Mouse (Mus musculus) MEL (cell line): Measurements from ENCODE around the gene Rsph1. TPM values are rescaled to one million over a fixed set of nuclear protein-coding genes. Genes with fewer than 3 reads are reported as not detected.

Experiments
- DNase-seq: peaks from one replicate; pipeline ENCODE4 v3.0.0; 2011; ENCODE audit warnings: low read depth, low spot score
- H3K27ac ChIP-seq: 2 replicates; pipeline ENCODE4 v1.5.1; 2012; ENCODE audit warnings: low read depth, mild to moderate bottlenecking, control low read depth, low read length, moderate library complexity; ENCODE audit not compliant: control insufficient read depth
- H3K27me3 ChIP-seq, 2 experiments: fragments of 150-350 bp in 1 of 2; sonication (generic) in 1 of 2; 2 replicates each; pipeline ENCODE4 v1.6.1; 2012; ENCODE audit warnings: low read length in 2 of 2, mild to moderate bottlenecking in 2 of 2, improper control_type of control experiment in 1 of 2, moderate library complexity in 1 of 2; ENCODE audit not compliant: insufficient read depth in 2 of 2, control insufficient read depth in 1 of 2
- H3K36me3 ChIP-seq, 2 experiments: 2 replicates each; pipeline ENCODE4 v1.6.1; 2012 to 2014; ENCODE audit warnings: low read length in 2 of 2, improper control_type of control experiment in 1 of 2, inconsistent platforms in 1 of 2, mild to moderate bottlenecking in 1 of 2; ENCODE audit not compliant: insufficient read depth in 2 of 2, control insufficient read depth in 1 of 2
- H3K4me1 ChIP-seq, 2 experiments: fragments of 150-350 bp in 1 of 2; sonication (generic) in 1 of 2; 2 replicates each; pipeline ENCODE4 v1.6.1; 2012; ENCODE audit warnings: low read length in 2 of 2, improper control_type of control experiment in 1 of 2, mild to moderate bottlenecking in 1 of 2; ENCODE audit not compliant: insufficient read depth in 2 of 2, control insufficient read depth in 1 of 2
- H3K4me3 ChIP-seq, 2 experiments: fragments of 150-350 bp in 1 of 2; sonication (generic) in 1 of 2; 2 replicates each; pipeline ENCODE4 v1.5.1; 2012; ENCODE audit warnings: low read depth in 2 of 2, low read length in 2 of 2, mild to moderate bottlenecking in 2 of 2, moderate library complexity in 2 of 2, control low read depth in 1 of 2, improper control_type of control experiment in 1 of 2; ENCODE audit not compliant: control insufficient read depth in 1 of 2, insufficient read depth in 1 of 2
- H3K79me2 ChIP-seq: 2 replicates; pipeline ENCODE4 v1.6.1; 2012; ENCODE audit warnings: mild to moderate bottlenecking, low read length, moderate library complexity; ENCODE audit not compliant: control insufficient read depth, poor library complexity, insufficient read depth
- H3K9ac ChIP-seq: 2 replicates; pipeline ENCODE4 v1.6.1; 2012; ENCODE audit warnings: low read depth, mild to moderate bottlenecking, control low read depth, low read length, moderate library complexity; ENCODE audit not compliant: control insufficient read depth, poor library complexity, severe bottlenecking
- H3K9me3 ChIP-seq: fragments of 150-350 bp; sonication (generic); replicated peaks from 2 replicates; pipeline ENCODE4 v1.6.1; 2012; ENCODE audit warnings: mild to moderate bottlenecking, low read length, improper control_type of control experiment, moderate library complexity; ENCODE audit not compliant: insufficient read depth
- CHD1 ChIP-seq: IDR thresholded peaks from 2 replicates; pipeline ENCODE4 v1.6.1; 2012; ENCODE audit warnings: low read depth, mild to moderate bottlenecking, inconsistent platforms, low read length, improper control_type of control experiment
- CTCF ChIP-seq, 3 experiments: IDR thresholded peaks in 2 of 3; conservative IDR thresholded peaks in 1 of 3; 2 replicates each; pipeline ENCODE4 v1.5.1; 2011 to 2012; ENCODE audit warnings: low read length in 3 of 3, low read depth in 2 of 3, mild to moderate bottlenecking in 2 of 3, improper control_type of control experiment in 1 of 3, inconsistent platforms in 1 of 3, mixed read lengths in 1 of 3, moderate library complexity in 1 of 3; ENCODE audit not compliant: control insufficient read depth in 1 of 3, insufficient read depth in 1 of 3, poor library complexity in 1 of 3, severe bottlenecking in 1 of 3
- ELF1 ChIP-seq: IDR thresholded peaks from 2 replicates; pipeline ENCODE4 v1.6.1; 2014; ENCODE audit warnings: low read depth, mild to moderate bottlenecking, inconsistent platforms, low read length, improper control_type of control experiment, moderate library complexity
- EP300 ChIP-seq, 2 experiments: IDR thresholded peaks; 2 replicates each; pipeline ENCODE4 v1.6.1; 2011; ENCODE audit warnings: improper control_type of control experiment in 2 of 2, low read length in 2 of 2, low read depth in 1 of 2, mild to moderate bottlenecking in 1 of 2
- ETS1 ChIP-seq: IDR thresholded peaks from 2 replicates; pipeline ENCODE4 v1.6.1; 2012; ENCODE audit warnings: low read depth, mild to moderate bottlenecking, inconsistent platforms, low read length, improper control_type of control experiment, moderate library complexity
- MAFK ChIP-seq: IDR thresholded peaks from 2 replicates; pipeline ENCODE4 v1.6.1; 2011; ENCODE audit warnings: low read depth, mild to moderate bottlenecking, low read length, improper control_type of control experiment, borderline replicate concordance
- MEF2A ChIP-seq: IDR thresholded peaks from 2 replicates; pipeline ENCODE4 v1.6.1; 2014; ENCODE audit warnings: low read depth, mild to moderate bottlenecking, inconsistent platforms, low read length, improper control_type of control experiment; ENCODE audit not compliant: poor library complexity, insufficient replicate concordance, severe bottlenecking; ENCODE audit errors: extremely low read depth
- MXI1 ChIP-seq: IDR thresholded peaks from 2 replicates; pipeline ENCODE4 v1.6.1; 2011; ENCODE audit warnings: mild to moderate bottlenecking, low read depth, low read length, improper control_type of control experiment
- NRF1 ChIP-seq: IDR thresholded peaks from 2 replicates; pipeline ENCODE4 v1.6.1; 2014; ENCODE audit warnings: low read depth, mild to moderate bottlenecking, inconsistent platforms, low read length, improper control_type of control experiment, moderate library complexity; ENCODE audit not compliant: poor library complexity, insufficient read depth, severe bottlenecking
- POLR2AphosphoS2 ChIP-seq: IDR thresholded peaks from 2 replicates; pipeline ENCODE4 v1.6.1; 2011; ENCODE audit warnings: low read length, improper control_type of control experiment
- POLR2AphosphoS5 ChIP-seq: IDR thresholded peaks from 2 replicates; pipeline ENCODE4 v1.6.1; 2012; ENCODE audit warnings: low read depth, borderline replicate concordance, mild to moderate bottlenecking, inconsistent platforms, low read length, moderate library complexity, mixed read lengths
- SMC3 ChIP-seq: IDR thresholded peaks from 2 replicates; pipeline ENCODE4 v1.6.1; 2011; ENCODE audit warnings: low read depth, low read length, improper control_type of control experiment
- UBTF ChIP-seq: IDR thresholded peaks from 2 replicates; pipeline ENCODE4 v1.6.1; 2012; ENCODE audit warnings: low read depth, mild to moderate bottlenecking, inconsistent platforms, low read length, improper control_type of control experiment, moderate library complexity, borderline replicate concordance; ENCODE audit not compliant: insufficient read depth
- USF1 ChIP-seq: IDR thresholded peaks from 2 replicates; pipeline ENCODE4 v1.6.1; 2014; ENCODE audit warnings: low read depth, mild to moderate bottlenecking, inconsistent platforms, low read length, improper control_type of control experiment, moderate library complexity
- USF2 ChIP-seq, 2 experiments: IDR thresholded peaks; 2 replicates each; pipeline ENCODE4 v1.6.1; 2011 to 2012; ENCODE audit warnings: improper control_type of control experiment in 2 of 2, low read length in 2 of 2, borderline replicate concordance in 1 of 2, inconsistent platforms in 1 of 2, low read depth in 1 of 2, mild to moderate bottlenecking in 1 of 2; ENCODE audit not compliant: insufficient read depth in 1 of 2
- ZC3H11A ChIP-seq: IDR thresholded peaks from 2 replicates; pipeline ENCODE4 v1.6.1; 2012; ENCODE audit warnings: low read depth, mild to moderate bottlenecking, inconsistent platforms, low read length, improper control_type of control experiment
- ZMIZ1 ChIP-seq: IDR thresholded peaks from 2 replicates; pipeline ENCODE4 v1.6.1; 2012; ENCODE audit warnings: low read depth, mild to moderate bottlenecking, inconsistent platforms, low read length, improper control_type of control experiment, moderate library complexity
- ZNF384 ChIP-seq: IDR thresholded peaks from 2 replicates; pipeline ENCODE4 v1.6.1; 2012; ENCODE audit warnings: low read depth, mild to moderate bottlenecking, inconsistent platforms, low read length, improper control_type of control experiment
- polyA plus RNA-seq, 2 experiments: library from polyadenylated mRNA; stranded (reverse) in 1 of 2; unstranded in 1 of 2; fragments of >175 nt in 1 of 2; fragments of >200 nt in 1 of 2; gene quantifications; 2 replicates each; pipeline versions ENCODE4 v1.2.1 to v1.2.4; 2012; ENCODE audit warnings: low replicate concordance in 2 of 2, low read depth in 1 of 2; ENCODE audit not compliant: insufficient read length in 2 of 2, insufficient read depth in 1 of 2, missing spikeins in 1 of 2
- total RNA-seq: library from RNA; depleted of rRNA; stranded (reverse); fragments of 300-350 nt; gene quantifications from 2 replicates; pipeline ENCODE4 v1.2.3, GENCODE M21; 2012

The Rsph1 gene
- total and polyA plus RNA-seq, 3 experiments = 1.3 to 3.6 TPM; not detected in 1

- H3K4me1 ChIP-seq = peaks cover 0 to 8% of the 10 kb centered on the region in 2 experiments; a peak in 2 of 4 replicates
- no peaks in the 10 kb centered on the region; a peak in 1 of 4 replicates for H3K36me3 ChIP-seq
- H3K9ac ChIP-seq = no peak overlapping the region
- TF ChIP-seq CTCF (IDR thresholded peaks at IDR 0.05 in 2 of 3, conservative IDR thresholded peaks at IDR 0.05 in 1 of 3; ENCODE audit: control insufficient read depth in 1 of 3, insufficient read depth in 1 of 3, low read depth in 2 of 3, low read length in 3 of 3, poor library complexity in 1 of 3, severe bottlenecking in 1 of 3) = no peak
- no peak for TF ChIP-seq ZNF384
- TF ChIP-seq USF1 = no peak
- no peak for TF ChIP-seq USF2 (IDR thresholded peaks at IDR 0.05; ENCODE audit: borderline replicate concordance in 1 of 2, insufficient read depth in 1 of 2, low read depth in 1 of 2, low read length in 2 of 2)
- no peak for TF ChIP-seq CHD1
- TF ChIP-seq ZC3H11A = no peak
- TF ChIP-seq EP300 (IDR thresholded peaks at IDR 0.05; ENCODE audit: low read depth in 1 of 2, low read length in 2 of 2) = no peak
- TF ChIP-seq MEF2A = no peak
- TF ChIP-seq ETS1 = no peak
- no peak for TF ChIP-seq ELF1
- no peak for TF ChIP-seq ZMIZ1
- TF ChIP-seq SMC3 = no peak
- TF ChIP-seq POLR2AphosphoS2 = no peak
- no peak for TF ChIP-seq MAFK
- TF ChIP-seq UBTF = no peak
- TF ChIP-seq MXI1 = no peak
- TF ChIP-seq NRF1 = no peak
- no peak for TF ChIP-seq POLR2AphosphoS5
- no peak overlapping the region for H3K27ac ChIP-seq
- no peaks in the 10 kb centered on the region for H3K9me3 ChIP-seq
- no peak overlapping the region for H3K4me3 ChIP-seq
- no peak for DNase-seq
- no peaks in the 10 kb centered on the region for H3K79me2 ChIP-seq
- no peaks in the 10 kb centered on the region for H3K27me3 ChIP-seq
Measured at GRCm38 (mm10) chr17:31269761-31270160, 7.4 kb downstream of the Rsph1 start.

GRCm38 (mm10) chr17:31268016-31268415 lies 9.2 kb downstream of the Rsph1 start:
- H3K9ac ChIP-seq = no peak overlapping the region
- H3K9me3 ChIP-seq = no peaks in the 10 kb centered on the region
- peaks cover 0 to 11% of the 10 kb centered on the region in 2 experiments; a peak in 2 of 4 replicates for H3K4me1 ChIP-seq
- no peak overlapping the region for H3K4me3 ChIP-seq
- no peaks in the 10 kb centered on the region; a peak in 1 of 4 replicates for H3K36me3 ChIP-seq
- no peaks in the 10 kb centered on the region for H3K79me2 ChIP-seq
- DNase-seq = no peak
- no peaks in the 10 kb centered on the region; a peak in 1 of 4 replicates for H3K27me3 ChIP-seq
- no peak overlapping the region for H3K27ac ChIP-seq
- no peak for TF ChIP-seq CHD1
